Mouse (Mus musculus) erythroid progenitor cell, adult 5-6 weeks (primary cell): ENCODE results near the gene Ankrd1. TPM values are rescaled to one million over a fixed set of nuclear protein-coding genes. Genes with fewer than 3 reads are reported as not detected.

Experiments
- ATAC-seq: replicated peaks from 2 replicates; pipeline ENCODE4 v1.8.0; 2016; ENCODE audit warnings: moderate number of reproducible peaks, mild to moderate bottlenecking, moderate TSS enrichment, inconsistent platforms; ENCODE audit not compliant: poor library complexity, low FRiP score, severe bottlenecking
- total RNA-seq, 2 experiments: library from RNA; stranded (forward) in 1 of 2; stranded (reverse) in 1 of 2; fragments of 150-400 nt in 1 of 2; fragments of 186-747, 209-891 nt in 1 of 2; gene quantifications; 2 replicates each; pipeline versions ENCODE4 v1.2.3 to v1.2.4; 2015 to 2017; ENCODE audit warnings: low replicate concordance in 2 of 2

Ankrd1 gene
- total RNA-seq, 2 experiments from 2014 or later = not detected

DNA sequence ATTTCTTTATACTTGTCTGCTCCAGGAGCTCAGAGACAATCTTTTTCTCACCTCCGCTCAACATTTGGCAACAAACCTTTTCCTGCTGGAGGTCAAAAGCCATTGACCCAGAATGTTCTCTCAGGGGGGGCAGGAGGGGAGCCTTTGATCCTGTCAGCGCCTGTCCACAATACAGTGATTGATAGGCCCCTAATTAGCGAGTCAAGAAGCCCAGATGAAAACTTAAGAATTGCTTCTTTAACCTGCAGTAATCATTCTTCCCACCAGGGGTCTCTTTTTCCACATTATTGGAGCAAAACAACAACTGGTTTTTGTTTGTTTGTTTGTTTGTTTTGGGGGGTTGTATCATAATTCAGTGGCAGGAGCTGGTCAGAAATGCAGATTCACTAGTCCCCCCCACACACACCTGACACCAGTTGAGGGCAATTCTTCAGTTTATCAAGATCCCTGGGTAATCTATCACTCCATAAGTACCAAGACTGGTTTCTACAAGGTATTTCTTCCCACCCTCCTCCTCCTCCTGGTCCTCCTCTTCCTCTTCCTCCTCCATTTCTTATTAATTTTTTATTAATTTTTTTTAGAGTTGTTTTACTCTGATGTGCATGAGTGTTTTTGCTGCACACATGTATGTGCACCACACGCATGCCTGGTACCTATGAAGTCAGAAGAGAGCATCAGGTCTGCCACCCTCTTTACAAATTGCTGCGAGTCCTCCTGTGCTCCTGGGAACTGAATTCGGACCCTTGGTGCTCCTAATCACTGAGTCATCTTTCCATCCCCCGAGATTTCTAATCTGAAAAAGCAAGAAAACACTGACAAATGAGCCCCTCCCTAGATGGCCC lies 8.6 kb downstream of the Ankrd1 start:
- no peak for ATAC-seq

DNA sequence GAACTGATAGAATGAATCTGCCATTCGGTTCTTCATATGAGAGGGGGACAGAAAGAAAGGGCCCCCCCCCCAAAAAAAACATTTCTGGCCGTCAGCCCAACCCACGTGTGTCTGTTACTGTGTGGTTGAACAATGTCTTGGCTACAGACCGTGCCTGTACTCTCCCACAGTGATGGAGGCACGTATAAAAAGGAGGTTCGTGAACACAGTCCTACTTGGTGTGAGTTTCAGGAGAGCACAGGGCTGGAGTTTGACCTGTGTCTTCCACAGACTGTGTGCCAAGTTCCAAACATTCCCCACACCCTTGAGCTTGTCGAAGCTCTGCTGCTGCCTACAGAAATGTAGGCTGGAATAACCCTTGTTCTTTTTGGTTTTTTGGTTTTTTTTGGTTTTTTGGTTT lies 9.4 kb downstream of the Ankrd1 start:
- ATAC-seq = no peak

DNA sequence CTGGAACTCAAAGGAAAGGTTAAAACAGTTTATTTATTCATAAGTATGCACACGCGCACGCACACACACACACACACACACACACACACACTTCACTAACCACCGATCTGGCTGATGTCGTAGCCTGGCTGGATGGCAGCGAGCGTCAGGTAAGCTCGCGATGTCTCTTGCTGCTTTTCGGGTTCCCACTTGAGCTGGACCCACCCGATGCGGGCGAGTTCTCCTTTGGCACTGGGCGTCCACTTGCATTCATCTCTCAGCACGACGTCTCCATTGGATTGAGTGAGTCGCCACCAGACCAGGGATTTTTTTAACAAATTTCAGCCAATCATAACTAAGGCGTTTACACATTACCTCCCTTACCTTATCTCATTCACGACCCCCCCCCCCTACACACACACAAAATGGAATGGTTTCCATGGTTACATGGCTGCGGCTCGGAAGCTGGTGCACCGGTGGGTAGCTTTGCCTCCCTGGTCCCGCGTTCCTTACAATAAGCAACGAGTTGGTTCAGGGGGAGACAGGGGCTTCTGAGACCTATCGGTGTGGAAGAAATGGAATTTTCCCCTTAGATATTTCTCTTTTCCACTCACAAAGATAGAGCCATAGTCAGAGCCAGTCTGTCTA lies 10.5 kb downstream of the Ankrd1 start:
- ATAC-seq = no peak

DNA sequence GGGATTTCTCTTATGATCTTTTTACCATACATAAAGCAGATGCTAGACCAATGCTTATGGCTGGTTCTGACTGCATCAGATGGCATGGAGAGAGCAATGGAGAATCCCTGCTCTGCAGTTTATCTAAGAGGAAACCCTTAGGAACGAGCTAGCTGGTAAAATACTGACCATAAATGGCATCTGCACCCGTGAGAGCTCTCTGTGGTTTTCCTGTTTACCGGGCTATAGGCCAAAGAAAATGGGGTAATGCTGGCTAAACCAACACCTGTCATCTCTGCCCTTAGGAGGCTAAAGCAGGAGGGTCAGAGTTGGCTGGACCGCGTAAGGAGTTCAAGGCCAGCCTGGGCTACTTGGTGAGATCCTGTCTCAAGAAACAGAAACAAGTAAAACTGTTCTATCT lies 16.0 kb downstream of the Ankrd1 start:
- no peak for ATAC-seq

DNA sequence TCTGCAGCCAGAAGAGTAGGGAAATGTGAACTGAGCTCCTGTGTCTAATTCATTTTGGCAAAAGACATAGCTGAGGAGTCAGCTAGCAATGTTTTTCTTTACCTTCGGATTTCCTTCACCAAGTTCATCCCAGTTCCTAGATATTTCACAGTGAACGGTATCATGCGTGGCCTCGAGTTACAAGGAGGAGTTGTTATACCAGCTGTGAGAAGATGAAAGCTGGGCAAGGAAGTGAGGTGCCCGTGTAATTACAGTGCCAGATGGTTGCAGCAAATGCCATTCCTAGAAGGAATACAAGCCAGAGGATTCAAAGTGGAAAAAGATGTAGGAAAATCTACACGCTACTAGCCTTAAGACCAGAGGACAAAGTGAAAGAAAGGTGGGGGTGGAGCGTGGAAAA lies 21.0 kb downstream of the Ankrd1 start:
- no peak for ATAC-seq

DNA sequence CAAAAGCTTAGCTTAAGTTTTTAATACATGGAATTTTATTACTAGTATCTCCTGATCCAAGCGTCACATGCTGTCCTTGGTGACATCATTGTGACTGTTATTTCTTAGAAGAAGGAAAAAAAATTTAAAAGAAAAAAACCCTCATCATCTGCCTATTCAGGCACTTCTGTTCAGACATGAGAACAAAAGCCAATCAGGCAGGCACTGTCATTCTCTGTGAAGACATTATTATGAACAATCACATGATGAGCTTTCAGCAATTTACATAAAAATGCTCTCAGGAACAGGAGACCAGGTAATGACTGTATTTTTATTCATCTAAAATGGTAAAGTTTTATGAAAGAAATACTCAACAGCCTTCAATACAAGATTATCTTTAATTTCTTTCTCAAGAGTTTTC lies 21.6 kb downstream of the Ankrd1 start:
- ATAC-seq = no peak

DNA sequence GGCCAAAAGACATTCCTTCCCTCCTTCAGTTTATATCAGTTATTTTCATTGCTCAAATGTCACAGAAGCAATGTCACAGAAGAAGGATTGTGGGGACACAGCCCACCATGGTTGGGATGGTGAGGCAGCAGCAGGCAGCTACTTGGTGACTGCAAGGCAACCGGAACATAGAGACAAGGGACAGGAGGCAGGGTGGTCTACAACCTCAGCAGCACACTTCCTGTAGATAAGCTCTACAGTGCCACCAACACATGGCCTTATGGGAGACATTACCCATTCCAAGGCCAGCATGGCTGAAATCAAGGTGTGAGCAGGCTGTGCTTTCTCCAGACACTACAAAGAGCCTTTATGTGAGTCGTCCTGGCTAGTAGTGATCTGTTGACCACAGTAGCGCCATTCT lies 22.7 kb downstream of the Ankrd1 start:
- no peak for ATAC-seq

DNA sequence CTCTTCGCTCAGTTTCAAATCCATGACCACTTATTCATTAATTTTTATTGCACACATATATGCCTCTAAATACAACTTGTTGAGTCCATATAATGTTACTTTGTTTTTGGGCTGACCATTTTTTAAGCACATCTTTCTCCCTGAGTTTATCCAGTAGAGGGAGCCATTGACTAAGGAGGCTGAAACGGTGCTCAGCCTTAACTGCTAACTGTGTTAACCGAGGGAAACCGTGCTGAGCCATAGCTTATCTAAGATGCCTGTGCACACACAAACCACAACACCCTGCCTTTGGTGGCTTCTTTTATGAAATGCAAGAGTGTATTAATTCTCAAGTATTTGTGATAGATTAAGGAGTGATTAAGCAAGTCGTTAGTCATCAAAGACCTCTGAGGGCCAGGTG lies 29.1 kb downstream of the Ankrd1 start:
- ATAC-seq = no peak

DNA sequence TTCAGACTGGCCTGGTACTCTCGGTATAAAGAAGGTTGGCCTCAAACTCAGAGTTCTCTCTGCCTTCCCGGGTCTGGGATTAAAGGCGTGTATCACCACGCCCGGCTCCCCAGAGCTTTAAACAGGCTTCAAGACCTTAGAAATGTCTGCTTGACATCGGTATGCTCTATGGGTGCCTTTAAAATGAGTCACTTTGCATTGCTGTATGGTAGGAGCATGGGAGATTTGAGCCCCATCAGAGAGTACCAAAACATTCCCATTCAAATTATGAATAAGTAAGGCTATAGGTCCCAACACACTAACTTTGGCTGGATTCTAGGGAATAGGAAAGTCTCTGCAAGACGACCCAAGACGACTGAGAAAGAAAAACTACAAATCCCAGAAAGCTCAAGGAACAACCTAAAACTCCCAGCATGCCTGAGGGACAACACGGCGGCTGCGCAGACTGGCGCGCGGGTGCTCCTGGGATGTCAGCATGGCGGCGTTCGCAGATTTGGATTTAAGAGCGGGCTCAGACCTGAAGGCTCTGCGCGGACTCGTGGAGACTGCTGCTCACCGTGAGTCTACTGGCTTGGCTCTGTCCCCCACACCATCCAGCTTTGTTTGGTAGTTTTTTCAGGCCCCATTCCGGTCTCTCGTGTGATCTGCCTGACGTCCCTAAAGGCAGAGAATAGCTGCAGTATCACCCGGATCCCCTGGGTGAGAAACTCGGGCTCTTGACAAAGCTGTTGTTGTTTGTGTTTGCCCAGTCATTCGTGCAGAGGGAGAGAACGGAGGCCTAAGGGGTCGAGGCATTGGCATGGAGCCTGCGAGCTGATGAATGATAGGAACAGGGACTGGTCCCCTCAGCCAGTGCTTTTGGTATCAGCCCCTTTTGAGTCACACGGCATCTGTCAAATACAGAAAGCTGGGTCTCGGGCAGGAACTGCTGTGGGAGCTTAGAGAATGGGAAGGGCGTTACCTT lies 36.4 kb downstream of the Ankrd1 start, which contains the start of gene Rpp30:
Gene Rpp30, plus strand, starts transcription at position 455 of the 964 bp plus-strand sequence.
- peak; percentile 98 for ATAC-seq

DNA sequence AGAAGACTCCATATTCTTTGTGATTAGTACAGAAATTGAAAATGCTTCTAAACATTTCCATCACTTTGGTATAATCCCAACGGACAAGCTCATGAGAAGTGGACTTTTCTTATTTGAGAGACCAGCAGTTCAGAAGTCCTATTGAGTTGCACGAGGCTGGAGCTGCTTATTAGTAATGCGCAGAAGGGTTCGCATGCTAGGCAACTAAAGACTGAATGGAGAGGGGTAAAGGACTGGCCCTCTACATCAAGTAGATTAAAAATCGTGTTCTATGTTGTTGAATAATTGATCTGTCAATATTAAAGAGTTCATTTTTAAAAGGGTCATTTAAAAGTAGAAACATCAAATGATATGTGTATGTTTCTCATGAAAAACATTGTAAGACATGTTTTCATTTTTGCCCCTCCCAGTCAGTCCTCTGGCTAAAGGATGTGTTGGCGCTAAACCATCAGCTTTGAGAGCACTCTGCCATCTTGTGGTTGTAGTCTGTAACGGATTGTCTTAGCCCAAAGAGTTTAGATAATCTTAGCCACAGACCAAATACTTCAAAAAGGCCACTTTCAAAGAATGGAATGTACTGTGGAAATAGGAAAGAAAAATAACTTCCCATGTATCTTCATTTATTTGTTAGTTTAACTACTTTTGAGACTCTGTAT lies 37.2 kb downstream of the Ankrd1 start:
- ATAC-seq = peak; percentile 81

DNA sequence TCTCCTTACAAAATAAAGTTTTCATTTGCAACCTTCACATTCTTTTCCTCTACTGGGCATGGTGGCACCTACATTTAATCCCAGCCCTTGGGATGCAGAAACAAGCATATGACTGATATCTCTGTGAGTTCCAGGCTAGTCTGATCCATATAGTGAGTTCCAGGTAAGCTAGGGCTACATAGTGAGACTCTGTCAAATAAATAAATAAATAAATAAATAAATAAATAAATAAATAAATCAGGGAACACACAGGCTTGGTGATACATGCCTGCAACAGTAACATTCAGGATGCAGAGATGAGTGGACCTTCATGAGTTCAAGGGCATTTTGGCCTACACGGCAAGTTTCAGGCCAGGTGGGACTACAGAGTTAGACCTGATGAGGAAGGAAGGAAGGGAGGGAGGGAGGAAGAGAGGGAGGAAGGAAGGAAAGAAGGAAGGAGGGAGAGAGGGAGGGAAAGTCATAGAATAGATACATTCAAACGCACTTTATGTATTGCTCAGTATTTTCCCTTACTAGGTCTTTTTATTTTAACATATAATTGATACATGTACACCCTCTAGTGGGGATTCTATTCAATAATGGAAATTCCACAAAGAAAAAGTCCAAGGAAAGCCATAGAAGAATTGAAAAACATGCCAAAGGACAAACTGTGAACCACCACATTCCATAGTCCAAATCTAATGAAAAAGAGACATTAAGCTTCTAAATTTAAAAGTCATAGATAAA lies 56.9 kb downstream of the Ankrd1 start:
- ATAC-seq = no peak

Other genes with a start within 250 kb of the Ankrd1 start
- not detected in 2 replicates for gene Htr7, start 62.6 kb downstream of the Ankrd1 start, total RNA-seq (2015; ENCODE audit: low replicate concordance)
- not detected in 2 replicates for gene Htr7, start 62.6 kb downstream of the Ankrd1 start, total RNA-seq (2017; ENCODE audit: low replicate concordance)
- gene Rpp30, start 36.4 kb downstream of the Ankrd1 start, total RNA-seq (2015; ENCODE audit: low replicate concordance) = 35.0 and 36.5 TPM in 2 replicates
- 9.8 and 14.8 TPM in 2 replicates for gene Rpp30, start 36.4 kb downstream of the Ankrd1 start, total RNA-seq (2017; ENCODE audit: low replicate concordance)
- 71.7 and 72.1 TPM in 2 replicates for gene Pcgf5, start 228.2 kb upstream of the Ankrd1 start, total RNA-seq (2015; ENCODE audit: low replicate concordance)
- 93.1 and 138 TPM in 2 replicates for gene Pcgf5, start 228.2 kb upstream of the Ankrd1 start, total RNA-seq (2017; ENCODE audit: low replicate concordance)